Mouse (Mus musculus) embryo, embryonic 9.5 days (tissue): ENCODE results near the gene Gm8909.
"Not testable (repeated sequence)": the region's sequence is repeated elsewhere in the genome, so short reads cannot be mapped to it uniquely, and the experiment has no call there.

Source experiments
- DNase-seq: peaks from one replicate; pipeline ENCODE4 v3.0.0-alpha.2; 2017; ENCODE audit errors: extremely low spot score

The Gm8909 gene

GRCm38 (mm10) chr17:36161129-36162051 lies 6.9 kb downstream of the Gm8909 start:
- no peak for DNase-seq

DNA sequence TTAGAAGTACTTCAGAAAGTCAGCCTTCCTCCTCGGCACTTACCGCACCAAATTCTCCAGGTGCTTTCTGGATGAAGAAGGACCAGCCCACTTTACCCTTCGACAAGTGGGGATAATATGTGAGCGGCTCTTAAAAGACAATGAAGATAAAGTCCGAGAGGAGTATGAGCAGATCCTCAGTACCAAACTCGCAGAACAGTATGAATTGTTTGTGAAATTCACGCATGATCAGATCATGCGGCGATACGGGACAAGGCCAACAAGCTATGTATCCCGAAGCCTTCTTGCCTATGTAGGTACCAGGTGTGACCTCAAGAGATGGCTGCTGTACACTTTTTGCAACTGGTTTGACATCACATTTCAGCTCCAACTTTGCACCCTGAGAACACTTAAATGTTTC lies 10.1 kb downstream of the Gm8909 start:
- DNase-seq, result not testable (repeated sequence)

DNA sequence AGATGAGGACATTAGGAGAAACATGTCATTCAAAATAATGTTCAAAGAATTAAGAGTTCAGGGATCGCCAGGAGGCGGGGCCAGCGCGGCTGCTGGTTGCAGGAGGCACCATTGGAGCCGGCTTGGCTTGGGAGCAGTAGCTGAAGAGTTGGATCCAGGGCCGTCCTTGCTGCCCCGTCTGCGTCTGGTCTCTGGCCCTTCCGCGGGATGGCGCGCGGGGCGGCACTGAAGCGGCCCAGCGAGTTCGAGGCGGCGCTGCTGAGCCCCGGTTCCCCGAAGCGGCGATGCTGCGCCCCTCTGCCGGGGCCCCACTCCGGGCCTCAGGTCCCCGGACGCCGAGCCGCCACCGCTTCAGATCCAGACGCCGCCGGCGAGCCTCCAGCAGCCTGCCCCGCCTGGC lies 10.6 kb downstream of the Gm8909 start:
- peak; percentile 40 for DNase-seq

DNA sequence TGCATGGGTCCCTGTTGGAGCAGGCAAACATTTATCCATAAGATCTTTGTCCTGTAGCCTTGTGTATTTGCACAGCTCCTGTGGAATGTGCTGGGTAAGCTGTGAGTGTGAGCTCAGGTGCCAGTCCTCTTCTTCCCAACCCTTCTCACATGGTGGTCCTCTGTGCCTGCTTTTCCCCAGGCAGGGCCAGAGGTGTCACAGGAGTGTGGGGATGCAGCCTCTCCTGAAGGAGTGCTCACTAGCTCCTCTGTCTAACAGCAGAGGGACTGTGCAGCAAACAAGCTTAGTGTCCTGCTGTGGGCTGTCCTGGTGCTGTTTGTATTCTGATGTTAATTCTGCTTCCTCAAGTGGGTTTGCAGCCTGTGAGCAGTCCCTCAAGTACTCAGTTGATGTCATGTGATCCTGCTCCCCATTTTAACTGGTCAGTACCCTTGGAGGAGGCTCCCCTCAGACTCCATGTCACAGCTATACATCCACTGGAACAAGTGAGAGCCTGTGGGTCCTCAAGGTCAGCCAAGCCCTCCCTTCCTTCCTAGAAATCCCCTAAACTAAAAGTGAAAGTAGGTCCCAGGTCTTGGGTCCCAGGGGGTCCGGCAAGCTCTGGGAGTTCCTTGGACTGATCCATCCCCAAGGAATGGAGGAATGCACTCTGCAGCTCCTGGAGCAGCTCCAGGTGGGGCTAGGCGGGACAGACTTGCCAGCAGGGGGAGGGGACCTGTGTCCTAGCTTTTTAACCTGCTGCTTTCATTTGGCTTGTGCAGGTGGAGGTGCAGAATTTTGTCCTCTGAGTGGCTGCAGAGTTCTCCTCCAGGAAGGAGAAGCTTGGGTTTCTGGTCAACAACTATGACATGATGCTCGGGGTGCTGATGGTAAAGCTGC lies 13.8 kb downstream of the Gm8909 start:
- DNase-seq, result no peak

GRCm38 (mm10) chr17:36151200-36151599 lies 17.1 kb downstream of the Gm8909 start:
- DNase-seq, result not testable (repeated sequence)

- DNase-seq, result not testable (repeated sequence)
These were observed 19.9 kb downstream of the Gm8909 start for GRCm38 (mm10) chr17:36148468-36148867.

DNA sequence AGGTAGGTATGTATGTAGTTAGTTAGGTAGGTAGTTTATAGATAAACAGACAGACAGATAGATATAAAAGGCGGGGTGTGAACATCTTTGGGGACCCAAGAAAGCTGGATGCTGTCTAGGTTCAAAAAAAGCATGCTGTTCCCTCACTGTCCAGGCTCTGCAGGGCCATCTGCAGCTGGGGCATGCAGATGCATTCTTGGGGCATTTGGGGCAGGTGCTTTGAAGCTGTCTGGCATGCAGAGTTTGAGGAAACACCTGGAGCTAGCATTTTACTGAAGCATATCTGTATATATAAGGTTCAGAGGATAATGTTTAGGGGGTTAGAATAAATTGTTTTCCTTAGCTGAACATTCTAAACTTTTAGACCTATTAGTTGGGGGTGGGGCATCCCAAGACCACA lies 21.4 kb downstream of the Gm8909 start:
- DNase-seq, result not testable (repeated sequence)

DNA sequence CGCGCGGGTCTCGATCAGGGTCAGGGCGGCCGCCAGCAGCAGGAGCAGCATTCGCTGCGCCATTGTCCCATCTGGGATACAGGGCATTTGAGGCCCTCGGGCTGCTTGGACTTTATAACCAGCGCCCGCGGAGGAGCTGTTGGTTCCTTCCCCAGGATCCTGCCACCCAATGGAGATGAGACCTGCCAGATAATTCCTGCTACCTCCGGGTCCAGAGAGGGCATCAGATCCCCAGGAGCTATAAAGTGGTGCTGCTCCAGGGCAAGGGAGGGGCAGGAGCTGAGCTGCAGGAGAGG lies 22.5 kb downstream of the Gm8909 start:
- DNase-seq, result not testable (repeated sequence)

DNA sequence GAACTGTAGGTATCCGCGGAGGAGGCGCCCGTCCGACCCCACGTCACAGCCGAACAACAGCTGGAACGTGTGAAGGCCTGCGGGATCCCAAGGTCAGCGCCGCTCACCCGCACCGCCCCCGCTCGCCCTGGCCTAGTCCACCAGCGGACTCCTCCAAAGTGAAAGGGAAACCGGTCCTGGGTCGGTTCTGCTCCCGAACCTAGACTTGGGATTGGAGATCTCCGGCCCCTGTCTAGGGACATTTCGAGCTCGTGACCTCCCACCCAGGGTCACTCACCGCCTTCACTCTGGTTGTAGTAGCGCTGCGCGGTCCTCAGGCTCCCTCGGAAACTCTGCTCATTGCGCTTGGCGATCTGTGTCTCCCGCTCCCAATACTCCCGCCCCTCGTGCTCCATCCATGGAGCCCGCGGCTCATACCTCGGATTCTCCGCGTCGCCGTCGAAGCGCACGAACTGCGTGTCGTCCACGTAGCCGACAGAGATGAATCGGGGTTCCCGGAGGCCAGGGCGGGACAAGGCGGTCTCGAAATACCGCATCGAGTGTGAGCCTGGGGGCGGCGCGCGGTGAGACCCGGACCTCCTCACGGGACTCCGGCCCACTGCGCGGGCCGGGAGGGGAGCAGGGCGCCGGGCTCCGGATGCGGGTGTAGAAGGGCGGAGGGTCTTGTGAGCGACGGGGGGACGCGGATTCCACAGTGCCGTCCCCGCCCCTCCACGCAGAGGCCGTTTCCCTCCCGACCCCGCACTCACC lies 23.1 kb downstream of the Gm8909 start:
- peak; percentile 22 for DNase-seq

DNA sequence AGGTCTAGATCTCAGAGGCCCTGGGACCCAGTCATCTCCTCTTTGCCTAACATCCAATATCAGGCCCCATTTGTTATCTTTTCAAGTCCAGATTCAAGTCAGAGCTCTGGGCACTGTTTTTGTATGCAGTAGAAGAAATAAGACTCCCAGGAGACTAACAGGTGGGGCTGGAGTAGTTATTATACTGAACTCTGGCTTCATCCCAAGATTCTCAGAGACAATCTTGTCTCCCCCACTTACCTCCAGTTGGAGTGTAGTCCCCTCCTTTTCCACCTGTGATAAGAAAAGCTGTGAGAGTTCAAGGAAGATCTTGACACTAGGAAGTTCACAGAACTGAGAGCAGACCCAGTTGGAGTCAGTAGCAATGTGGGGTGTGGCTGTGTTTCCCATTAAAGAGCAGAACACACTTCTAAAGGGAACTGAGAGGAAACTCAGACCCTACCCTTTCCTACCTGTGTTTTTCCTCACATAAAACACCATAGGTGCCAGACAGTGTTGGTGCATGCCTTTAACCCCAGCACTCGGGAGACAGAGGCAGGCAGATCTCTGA lies 32.0 kb downstream of the Gm8909 start:
- DNase-seq, result not testable (repeated sequence)

GRCm38 (mm10) chr17:36135421-36136231 lies 32.7 kb downstream of the Gm8909 start:
- DNase-seq, result not testable (repeated sequence)

GRCm38 (mm10) chr17:36131516-36132265 lies 36.6 kb downstream of the Gm8909 start:
- DNase-seq, result no peak

DNA sequence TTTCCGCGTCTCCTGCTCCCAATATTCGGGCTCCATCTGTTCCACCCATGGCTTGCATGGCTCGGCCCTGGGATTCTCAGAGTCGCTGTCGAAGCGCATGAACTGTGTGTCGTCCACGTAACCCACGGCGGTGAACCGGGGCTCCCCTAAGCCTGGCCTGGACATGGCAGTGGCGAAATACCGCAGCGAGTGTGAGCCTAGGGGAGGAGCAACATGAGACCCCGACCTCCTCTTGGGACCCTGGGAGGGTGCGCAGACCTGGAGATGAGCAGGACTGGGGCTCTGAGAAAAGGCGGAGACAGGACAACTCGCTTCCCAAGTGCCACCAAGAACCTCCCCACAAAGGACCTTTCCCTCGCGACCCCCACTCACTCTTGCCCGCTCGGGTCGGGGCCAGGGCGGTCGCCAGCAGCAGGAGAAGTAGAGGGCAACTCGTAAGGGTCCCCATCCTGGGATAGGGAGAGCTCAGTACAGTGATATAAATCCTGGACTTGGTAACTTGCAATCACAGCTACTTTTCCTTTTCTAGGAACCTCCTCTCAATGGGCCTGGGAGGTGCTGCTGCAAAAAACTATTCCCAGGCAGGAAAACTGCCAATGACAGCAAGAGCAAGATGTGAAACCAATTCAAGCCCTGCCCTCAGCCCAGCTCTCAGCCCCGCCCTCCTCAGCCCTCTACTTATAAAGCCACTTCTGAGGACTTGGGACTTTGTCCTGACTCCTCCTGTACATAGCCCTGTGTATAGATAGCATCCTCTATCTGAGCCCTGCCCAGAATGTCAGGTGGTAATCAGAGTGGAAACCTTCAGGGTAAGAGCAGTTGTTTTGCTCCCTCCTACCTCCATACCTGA lies 39.1 kb downstream of the Gm8909 start, which contains the start of gene Gm7030:
TSS of gene Gm7030 (minus strand) at position 458 of the 850 bp plus-strand sequence.
- DNase-seq, result not testable (repeated sequence)

GRCm38 (mm10) chr17:36128525-36128924 lies 39.8 kb downstream of the Gm8909 start:
- DNase-seq, result not testable (repeated sequence)

- DNase-seq, result not testable (repeated sequence)
These were observed 44.2 kb downstream of the Gm8909 start for GRCm38 (mm10) chr17:36124111-36124510.

GRCm38 (mm10) chr17:36121352-36122020 lies 46.9 kb downstream of the Gm8909 start, which contains the start of gene Gm19684:
Gene Gm19684, plus strand, starts transcription at chr17:36121678.
- DNase-seq, result not testable (repeated sequence)

DNA sequence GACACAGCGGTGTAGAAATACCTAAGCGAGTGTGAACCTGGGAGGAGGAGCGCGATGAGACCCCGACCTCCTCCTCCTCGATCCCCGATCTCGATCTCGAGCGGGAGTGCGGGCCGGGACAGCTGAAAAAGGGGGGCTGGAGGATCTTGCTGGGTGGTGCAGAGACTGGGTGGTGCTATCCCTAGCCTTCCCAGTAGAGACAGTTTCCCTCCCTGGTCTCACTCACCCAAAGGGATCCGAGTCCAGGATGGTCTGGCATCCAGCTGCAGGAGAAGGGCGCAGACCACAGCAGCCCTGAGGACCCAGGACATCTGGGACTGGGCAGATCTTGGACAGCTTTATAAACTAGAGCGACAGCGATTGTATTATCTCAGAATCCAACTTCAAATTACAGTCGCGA lies 47.5 kb downstream of the Gm8909 start:
- DNase-seq, result not testable (repeated sequence)

DNA sequence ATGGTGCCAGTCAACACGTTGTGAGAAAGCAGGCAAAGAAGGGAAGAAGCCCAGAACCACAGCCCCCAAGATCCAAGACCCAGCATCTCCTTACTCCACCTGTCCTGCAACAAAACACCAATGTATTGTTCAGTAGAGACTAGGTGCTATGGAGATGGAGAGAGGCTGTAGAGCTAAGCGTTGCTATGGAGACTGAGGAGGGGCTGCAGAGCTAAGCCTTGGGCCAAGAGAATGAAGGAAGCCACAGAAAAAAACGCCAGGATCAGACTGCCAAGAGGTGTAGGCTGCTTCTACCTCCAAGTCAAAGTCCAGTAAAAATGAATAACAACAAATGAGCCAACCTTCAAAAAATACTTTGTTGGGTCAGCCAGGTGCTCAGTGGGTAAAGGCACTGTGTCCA lies 51.8 kb downstream of the Gm8909 start:
- DNase-seq, result not testable (repeated sequence)
